Comparison of ENCODE assay signal across 11 mouse cellular contexts in genomic region chr2:166415481-166415965, GRCm38 (mm10).
A peak's percentile ranks its signal among the peaks of the same experiment; 100 is the strongest.
DNase-seq lines count a peak whose midpoint lies in the region; ATAC-seq lines count a peak whose summit lies in the region.
"Had no signal": no experiment of that assay in that cellular context is flagged by ENCODE, and none has a peak within 500 bp of the region (broad histone marks: within the 10 kb centered on the region; RNA-seq: fewer than 3 reads in every experiment).

No protein-coding gene starts in this region.

- no peaks in the 10 kb centered on the region for H3K36me3 ChIP-seq in intestine, embryonic 16.5 days (ENCODE audit: control insufficient read depth, insufficient read depth, low read length)
- H3K36me3 ChIP-seq in stomach, embryonic 16.5 days (ENCODE audit: control insufficient read depth, insufficient read depth, low read length): no peaks in the 10 kb centered on the region

- DNase-seq in retina, postnatal 1 day: peak; percentile 51
- no peak for DNase-seq in retina, embryonic 14.5 days (ENCODE audit: low spot score)
- DNase-seq in gastrocnemius, postnatal 4 days (ENCODE audit: low spot score in 2 of 2): peak; percentile 47 to 74
- no peak for DNase-seq in layer of hippocampus, adult 8-10 months (ENCODE audit: low spot score in 2 of 2)
- no peak for DNase-seq in cerebellum, adult 8-10 months
- DNase-seq in ovary, postnatal 10 days (ENCODE audit: low spot score): no peak
- DNase-seq: cerebellum, adult 11 months; liver had no signal

- peak; percentile 89 for ATAC-seq in intestine, embryonic 16.5 days
- peak; percentile 88 for ATAC-seq in stomach, embryonic 16.5 days (ENCODE audit: insufficient read depth, low FRiP score)
- ATAC-seq: Patski had no signal

- no peak overlapping the region for H3K4me2 ChIP-seq in intestine, embryonic 16.5 days (ENCODE audit: low read depth, low read length)
- H3K4me2 ChIP-seq in stomach, embryonic 16.5 days (ENCODE audit: low read depth, low read length): no peak overlapping the region

- no peaks in the 10 kb centered on the region for H3K27me3 ChIP-seq in intestine, embryonic 16.5 days (replicated peaks; ENCODE audit: control insufficient read depth, insufficient read depth, low read length)
- no peaks in the 10 kb centered on the region for H3K27me3 ChIP-seq in stomach, embryonic 16.5 days (ENCODE audit: control insufficient read depth, insufficient read depth, low read length)
- H3K27me3 ChIP-seq: Patski had no signal

- H3K9ac ChIP-seq in intestine, embryonic 16.5 days (ENCODE audit: low read depth, low read length): no peak overlapping the region
- no peak overlapping the region for H3K9ac ChIP-seq in stomach, embryonic 16.5 days (ENCODE audit: low read length)

- H3K27ac ChIP-seq in intestine, embryonic 16.5 days (ENCODE audit: low read length): peak overlapping the region; percentile 43
- H3K27ac ChIP-seq in stomach, embryonic 16.5 days (ENCODE audit: low read length): peak overlapping the region; percentile 88

- WGBS in intestine, embryonic 16.5 days: 50% methylated on average over 16 of the region's 16 CpGs
- 35% methylated on average over 16 of the region's 16 CpGs for WGBS in stomach, embryonic 16.5 days

- H3K4me1 ChIP-seq in intestine, embryonic 16.5 days (ENCODE audit: control insufficient read depth, insufficient read depth, low read length): no peaks in the 10 kb centered on the region
- H3K4me1 ChIP-seq in stomach, embryonic 16.5 days (ENCODE audit: control insufficient read depth, insufficient read depth, low read length): no peaks in the 10 kb centered on the region; the same call in 1 of the 2 replicates

- no peaks in the 10 kb centered on the region for H3K9me3 ChIP-seq in intestine, embryonic 16.5 days (ENCODE audit: control insufficient read depth, low read length)
- H3K9me3 ChIP-seq in stomach, embryonic 16.5 days (replicated peaks; ENCODE audit: control insufficient read depth, low read length): no peaks in the 10 kb centered on the region

- H3K4me3 ChIP-seq in intestine, embryonic 16.5 days (ENCODE audit: low read length): no peak overlapping the region
- no peak overlapping the region for H3K4me3 ChIP-seq in stomach, embryonic 16.5 days (replicated peaks; ENCODE audit: low read length)

Comparison
In these comparisons a context has a peak if more than half of its experiments do, and no peak if none do; other contexts are left out.
1. DNase-seq: peak in retina, postnatal 1 day (single experiment) and gastrocnemius, postnatal 4 days (2 of 2); none in retina, embryonic 14.5 days (single experiment), layer of hippocampus, adult 8-10 months (0 of 2), cerebellum, adult 8-10 months (single experiment) and ovary, postnatal 10 days (single experiment).